In the genomic region with DNA sequence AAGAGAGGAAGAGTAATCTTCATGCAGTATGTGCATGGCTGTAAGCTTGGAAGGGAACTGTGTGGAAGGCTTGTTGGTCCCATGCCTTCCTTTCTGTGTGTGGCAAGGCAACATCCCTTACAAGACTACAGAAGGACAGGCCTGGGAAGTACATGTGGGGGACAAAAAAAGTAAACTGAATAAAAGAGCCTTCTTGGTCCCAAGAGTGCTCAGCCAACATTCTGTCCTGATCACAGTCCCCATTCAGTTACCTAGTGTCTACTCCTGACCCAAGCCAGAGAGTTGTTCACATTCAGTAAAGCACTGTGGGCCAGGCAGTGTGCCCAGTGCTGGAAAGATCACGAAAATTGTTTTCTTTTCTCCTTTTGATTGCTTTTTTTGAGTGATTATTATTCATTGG, we compare ENCODE assay signal across 15 mouse cellular contexts.
"Had no signal": no experiment of that assay in that cellular context is flagged by ENCODE, and none has a peak within 500 bp of the region (broad histone marks: within the 10 kb centered on the region; RNA-seq: fewer than 3 reads in every experiment).

No protein-coding gene starts in this region.

- H3K9me3 ChIP-seq: limb, embryonic 12.5 days; liver, embryonic 13.5 days; lung, embryonic 15.5 days; midbrain, embryonic 13.5 days; neural tube, embryonic 12.5 days; stomach, embryonic 15.5 days had no signal

- H3K9ac ChIP-seq: limb, embryonic 12.5 days; liver, embryonic 13.5 days; liver, postnatal 0 days; lung, embryonic 15.5 days; midbrain, embryonic 13.5 days; neural tube, embryonic 12.5 days; stomach, embryonic 15.5 days had no signal

- H3K4me2 ChIP-seq: limb, embryonic 12.5 days; liver, embryonic 13.5 days; lung, embryonic 15.5 days; midbrain, embryonic 13.5 days; neural tube, embryonic 12.5 days; stomach, embryonic 15.5 days had no signal

- H3K4me3 ChIP-seq: layer of hippocampus, adult 2 months; limb, embryonic 12.5 days; liver, embryonic 13.5 days; lung, embryonic 15.5 days; megakaryocyte, embryonic 14.5 days; midbrain, embryonic 13.5 days; neural tube, embryonic 12.5 days; stomach, embryonic 15.5 days had no signal

- H3K27me3 ChIP-seq: liver, embryonic 13.5 days; lung, embryonic 15.5 days; megakaryocyte, embryonic 14.5 days; neural tube, embryonic 12.5 days; stomach, embryonic 15.5 days had no signal

- DNase-seq: kidney, postnatal 10 days; kidney, postnatal 4 days; liver; liver, embryonic 13.5 days; liver, postnatal 0 days; lung, postnatal 14 days; thymus, postnatal 36 days had no signal

- H3K4me1 ChIP-seq: limb, embryonic 12.5 days; liver, embryonic 13.5 days; lung, embryonic 15.5 days; megakaryocyte, embryonic 14.5 days; neural tube, embryonic 12.5 days; stomach, embryonic 15.5 days had no signal

- ATAC-seq: liver, postnatal 0 days; midbrain, embryonic 13.5 days had no signal

- H3K27ac ChIP-seq: layer of hippocampus, adult 2 months; limb, embryonic 12.5 days; liver, embryonic 13.5 days; lung, embryonic 15.5 days; macrophage; midbrain, embryonic 13.5 days; neural tube, embryonic 12.5 days; stomach, embryonic 15.5 days had no signal

- H3K36me3 ChIP-seq: limb, embryonic 12.5 days; liver, embryonic 13.5 days; lung, embryonic 15.5 days; midbrain, embryonic 13.5 days; neural tube, embryonic 12.5 days; stomach, embryonic 15.5 days had no signal
